Mouse (Mus musculus): ENCODE data around the gene Dtx4.

- no peak for TF ChIP-seq POLR2A (IDR thresholded peaks at IDR 0.05; ENCODE audit: borderline replicate concordance, extremely low read depth, low read depth, low read length)
- no peak for TF ChIP-seq CTCF (IDR thresholded peaks at IDR 0.05; ENCODE audit: insufficient read depth, low read length)
These were observed 37.1 kb downstream of the Dtx4 start for GRCm38 (mm10) chr19:12464127-12464526.
